Mouse (Mus musculus): ENCODE measurements around the gene Rcor1.

Gene Rcor1

DNA sequence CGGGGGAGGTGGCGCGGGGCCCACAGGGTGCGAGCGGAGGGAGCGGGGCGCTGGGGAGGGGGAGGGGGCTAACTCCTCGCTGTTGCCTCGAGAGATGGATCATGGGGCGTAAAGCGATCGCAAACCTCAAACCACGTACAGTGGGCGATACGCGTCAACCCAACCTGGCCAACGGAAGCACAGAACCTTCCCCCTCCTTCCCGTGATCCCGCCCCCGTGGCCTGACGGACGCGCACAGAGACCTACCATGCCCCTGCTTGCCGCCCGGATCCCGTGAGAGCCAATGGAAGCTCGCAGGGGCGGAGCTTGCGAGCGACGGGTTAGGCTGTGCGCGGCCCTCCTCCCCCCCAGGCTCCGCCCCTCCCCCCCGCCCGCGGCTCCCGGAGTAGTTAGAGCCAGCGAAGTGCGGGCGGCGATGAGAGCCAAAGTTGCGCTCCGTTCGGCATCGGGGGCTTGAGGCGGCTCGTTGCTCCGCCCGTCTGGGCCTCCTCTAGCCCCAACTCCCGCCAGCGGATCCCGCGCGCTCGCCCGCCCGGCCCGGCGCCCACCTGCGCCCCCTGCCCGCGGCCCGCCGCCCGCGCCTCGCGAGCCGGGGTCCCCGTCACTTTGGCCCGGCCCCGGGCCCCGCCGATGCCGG is at the start of gene Rcor1:
Gene Rcor1 (plus strand): TSS at position 376 of the 637 bp plus-strand sequence.
- DNase-seq (ENCODE audit: low read depth) = peak; percentile 98

DNA sequence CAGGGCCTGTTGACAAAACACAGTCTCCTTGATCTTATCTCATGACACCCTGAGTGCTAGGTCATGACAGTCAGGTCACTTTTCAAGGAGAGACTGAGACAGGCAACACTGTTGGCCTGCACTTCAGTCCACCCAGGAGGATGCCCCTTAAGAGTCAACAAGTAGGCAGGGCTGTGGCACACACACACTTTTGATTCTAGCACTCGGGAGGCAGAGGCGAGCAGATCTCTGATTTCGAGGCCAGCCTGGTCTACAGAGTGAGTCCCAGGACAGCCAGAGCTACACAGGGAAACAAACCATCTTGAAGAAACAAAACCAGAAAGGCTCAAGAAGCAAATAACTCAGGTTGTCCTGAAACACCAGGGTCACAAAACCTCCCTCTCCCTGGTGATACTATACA is 49.7 kb upstream of the Rcor1 start:
- DNase-seq (ENCODE audit: low read depth) = no peak

DNA sequence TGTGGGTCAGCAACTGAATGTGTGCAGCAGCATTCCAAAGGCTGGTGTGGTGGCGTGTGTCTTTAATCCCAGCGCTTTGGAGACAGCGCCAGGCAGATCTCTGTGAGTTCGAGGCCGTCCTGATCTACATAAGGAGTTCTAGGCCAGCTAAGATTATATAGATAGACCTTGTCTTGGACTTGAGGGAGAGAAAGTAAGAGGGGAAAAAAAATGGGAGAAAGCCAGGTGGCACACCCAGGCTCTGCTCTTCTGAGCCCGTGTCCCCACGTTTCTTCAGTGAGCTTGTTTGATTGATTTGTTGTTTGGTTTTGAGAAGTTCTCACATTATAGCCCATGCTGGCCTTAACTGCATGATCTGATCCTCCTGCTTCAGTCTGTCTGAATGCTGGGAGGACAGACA is 48.7 kb upstream of the Rcor1 start:
- no peak for DNase-seq (ENCODE audit: low read depth)

DNA sequence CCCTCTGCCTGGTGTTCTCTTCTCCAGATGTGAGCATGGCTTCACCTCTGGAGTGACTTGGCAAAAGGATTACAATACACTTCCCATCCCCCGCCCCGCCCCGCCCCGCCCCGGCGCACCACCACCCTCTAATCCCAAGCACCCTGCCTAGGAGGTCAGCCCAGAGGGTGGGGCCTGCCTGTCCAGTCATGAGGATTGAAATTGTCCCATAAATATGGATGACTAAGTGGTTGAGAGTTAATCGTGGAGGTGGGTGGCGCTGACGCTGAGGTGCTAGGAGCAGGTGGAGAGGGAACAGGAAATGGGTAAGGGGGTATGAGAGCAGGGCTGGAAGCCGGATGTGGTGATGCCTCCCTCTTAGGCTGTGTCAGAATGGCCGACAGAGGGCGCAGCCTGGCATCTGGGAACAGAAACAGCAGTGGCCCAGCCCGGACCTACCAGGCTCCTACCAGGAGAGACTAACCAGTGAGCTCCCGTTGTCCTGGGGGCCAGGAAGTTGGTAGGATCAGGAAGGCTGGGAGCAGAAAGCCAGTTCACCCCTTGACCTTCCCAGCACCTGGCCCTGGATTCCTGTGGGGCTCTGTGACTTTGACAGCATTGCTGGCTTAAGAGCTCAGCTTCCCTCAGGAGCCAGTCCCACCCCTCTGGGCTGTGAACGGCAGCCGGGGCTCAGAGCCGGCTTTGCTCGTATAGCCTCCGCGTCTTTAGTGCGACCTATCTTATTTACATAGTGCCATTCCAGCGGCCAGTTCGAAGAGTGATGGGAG is 47.6 kb upstream of the Rcor1 start:
- peak; percentile 95 for DNase-seq (ENCODE audit: low read depth)

DNA sequence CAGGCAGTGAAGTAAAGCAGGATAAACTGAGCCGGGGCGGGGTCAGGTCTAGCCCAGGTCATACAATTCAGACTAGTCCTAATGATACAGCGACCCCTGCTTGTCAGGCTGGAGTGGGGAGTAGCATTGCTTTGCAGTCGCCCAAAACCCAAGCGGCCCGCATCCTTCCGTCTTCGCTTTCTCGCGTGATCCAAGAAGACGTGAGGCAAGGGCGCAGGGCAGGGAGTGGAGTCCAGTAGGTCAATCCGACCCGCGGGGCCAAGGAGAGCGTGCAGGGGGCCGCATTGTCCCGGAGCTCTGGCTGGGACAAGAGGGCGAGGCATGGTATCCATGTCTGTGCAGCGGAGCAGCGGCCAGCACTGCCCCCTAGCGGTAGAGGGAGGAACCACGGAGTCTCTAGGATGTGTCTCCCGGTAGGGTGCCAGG is 47.0 kb upstream of the Rcor1 start:
- DNase-seq (ENCODE audit: low read depth) = peak; percentile 87

DNA sequence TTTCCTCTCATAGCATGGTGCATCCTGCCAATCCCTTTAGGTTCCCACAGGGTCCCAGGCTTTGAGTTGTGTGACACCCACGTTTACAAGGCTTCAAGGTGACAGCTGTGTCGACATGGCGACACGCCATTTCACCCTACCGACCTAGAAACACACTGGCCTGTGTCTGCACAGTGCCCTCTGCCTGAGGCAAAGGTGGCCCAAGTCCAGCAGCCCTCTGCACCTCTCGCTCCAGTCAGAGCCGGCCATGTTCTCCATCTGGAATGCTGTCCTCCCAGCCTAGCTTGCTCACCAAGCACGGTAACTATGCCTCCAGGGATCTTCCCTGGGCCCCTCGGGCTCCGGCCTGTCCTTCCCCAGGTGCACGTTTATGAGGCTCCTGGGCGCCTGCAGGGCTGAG is 46.4 kb upstream of the Rcor1 start:
- DNase-seq (ENCODE audit: low read depth) = no peak

DNA sequence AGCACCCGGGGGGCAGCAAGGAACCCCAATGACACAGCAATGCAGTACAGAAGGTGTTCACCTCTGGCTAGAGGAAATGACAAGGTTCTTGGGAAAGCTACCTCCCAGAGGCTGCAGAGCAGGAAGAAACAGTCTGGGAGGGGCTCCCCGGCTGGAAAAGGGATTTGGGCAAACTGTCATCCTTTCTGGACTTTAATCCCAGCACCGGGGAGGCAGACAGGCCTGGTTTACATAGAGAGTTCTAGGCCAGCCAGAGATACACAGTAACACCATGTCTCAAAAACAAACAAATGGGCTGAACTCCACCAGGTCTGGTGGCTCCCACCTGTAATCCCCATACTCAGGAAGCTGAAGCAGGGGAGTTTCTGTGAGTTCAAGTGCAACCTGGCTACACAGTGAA is 45.9 kb upstream of the Rcor1 start:
- no peak for DNase-seq (ENCODE audit: low read depth)

DNA sequence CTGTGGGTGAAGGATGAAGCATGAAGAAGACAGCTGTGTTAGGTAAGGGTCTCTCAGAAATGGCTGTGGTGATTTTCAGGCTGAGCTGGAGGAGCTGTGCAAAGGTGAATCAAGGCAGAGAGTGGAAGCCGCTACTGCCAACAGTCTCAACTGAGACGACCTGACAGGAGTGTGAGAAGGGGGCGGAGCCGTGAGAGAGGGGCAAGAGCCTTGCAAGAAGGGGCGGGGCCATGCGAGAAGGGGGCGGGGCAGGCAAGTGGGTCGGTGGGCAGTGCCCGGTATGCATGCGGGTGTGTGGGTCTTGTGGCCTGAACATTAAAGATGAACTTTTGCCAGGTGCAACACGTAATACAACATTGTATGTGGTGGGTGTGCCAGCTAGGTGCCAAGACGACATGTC is 44.5 kb upstream of the Rcor1 start:
- DNase-seq (ENCODE audit: low read depth) = no peak

DNA sequence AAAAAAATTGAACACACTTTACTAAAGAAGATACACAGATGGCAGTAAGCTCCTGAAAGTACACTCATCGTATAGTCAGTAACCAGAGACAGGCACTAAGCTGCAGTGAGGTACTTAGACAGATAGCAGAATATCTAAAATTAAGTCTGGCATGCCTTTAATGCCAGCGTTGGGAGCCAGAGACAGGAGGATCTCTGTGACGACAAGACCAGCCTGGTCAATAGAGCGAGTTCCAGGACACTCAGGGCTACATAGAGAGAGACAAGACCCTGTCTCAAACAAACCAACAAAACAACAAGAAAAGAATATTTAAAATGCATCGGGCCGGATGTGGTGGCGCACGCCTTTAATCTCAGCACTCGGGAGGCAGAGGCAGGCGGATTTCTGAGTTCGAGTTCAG is 41.1 kb upstream of the Rcor1 start:
- DNase-seq (ENCODE audit: low read depth) = no peak

DNA sequence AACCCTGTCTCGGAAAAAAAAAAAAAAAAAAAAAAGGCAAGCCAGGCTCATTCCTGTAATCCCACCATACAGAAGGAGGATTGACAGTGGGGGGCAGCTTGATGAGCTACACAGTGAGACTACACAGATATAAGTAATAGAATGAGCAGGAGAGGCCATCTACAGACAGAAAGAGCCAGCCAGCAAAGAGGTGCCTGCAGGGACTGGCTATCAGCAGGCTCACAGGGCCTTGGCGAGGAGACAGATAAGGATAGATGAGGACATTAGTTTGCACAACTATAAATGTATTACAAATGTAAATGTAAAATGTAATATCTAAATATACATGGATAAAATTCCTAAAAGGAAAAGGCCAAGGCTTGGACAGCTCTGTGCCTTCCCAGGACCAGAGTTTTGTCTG is 39.3 kb upstream of the Rcor1 start:
- no peak for DNase-seq (ENCODE audit: low read depth)

DNA sequence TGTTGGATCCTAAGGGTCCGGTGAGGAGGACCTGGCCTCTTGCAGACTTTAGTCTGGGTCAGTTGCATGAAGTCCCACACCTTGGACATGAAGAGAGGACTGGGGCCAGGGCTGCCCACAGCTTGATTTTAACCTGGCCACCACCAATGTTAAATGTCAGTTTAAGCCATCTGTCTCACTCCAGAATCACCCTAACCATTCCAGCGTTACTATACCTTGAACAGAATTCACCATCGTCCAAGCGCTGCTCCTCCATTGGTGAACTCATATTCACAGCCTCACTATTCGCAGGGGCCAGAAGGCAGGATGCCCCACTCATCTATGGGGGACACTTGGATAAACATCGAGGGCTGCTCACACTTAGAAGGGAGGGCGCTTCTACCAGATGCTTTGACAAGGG is 38.2 kb upstream of the Rcor1 start:
- no peak for DNase-seq (ENCODE audit: low read depth)

DNA sequence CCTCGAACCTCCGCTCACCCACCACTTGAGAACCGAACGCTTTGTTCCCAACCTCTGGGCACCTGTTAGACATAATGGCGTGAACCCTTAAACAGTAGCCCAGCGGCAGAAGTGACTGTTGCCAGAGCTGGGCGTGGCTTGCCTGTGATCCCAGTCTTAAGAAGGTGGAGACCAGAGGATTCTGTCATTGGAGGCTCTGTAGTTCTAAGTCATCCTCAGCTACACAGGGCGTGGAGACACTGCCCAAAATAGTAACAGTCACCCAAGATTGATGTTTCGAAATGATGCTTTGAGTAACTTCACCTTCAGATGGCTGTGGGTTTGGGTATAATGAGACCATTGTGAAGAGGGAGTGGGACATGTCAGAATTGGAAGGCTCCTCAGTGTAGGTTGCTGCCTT is 35.0 kb upstream of the Rcor1 start:
- DNase-seq (ENCODE audit: low read depth) = no peak

DNA sequence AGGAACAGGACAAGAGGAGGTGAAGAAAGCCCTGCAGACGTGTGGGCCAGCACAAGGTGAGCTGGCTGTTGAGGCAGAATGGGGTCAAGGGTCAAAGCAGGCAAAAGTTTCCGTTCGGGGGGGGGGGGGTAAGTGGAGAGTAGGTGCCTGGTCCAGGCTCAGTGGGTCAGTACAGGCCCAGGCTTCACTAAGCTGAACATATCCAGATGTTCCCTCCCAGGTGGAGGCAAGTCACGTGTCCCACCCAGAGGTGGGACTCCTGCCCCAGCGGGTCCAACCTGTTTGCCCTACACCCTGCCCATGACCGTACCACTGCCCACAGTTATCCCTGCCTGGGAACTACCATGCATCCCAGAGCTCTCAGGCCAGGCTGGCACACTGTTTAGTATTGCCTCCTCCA is 33.3 kb upstream of the Rcor1 start:
- no peak for DNase-seq (ENCODE audit: low read depth)

DNA sequence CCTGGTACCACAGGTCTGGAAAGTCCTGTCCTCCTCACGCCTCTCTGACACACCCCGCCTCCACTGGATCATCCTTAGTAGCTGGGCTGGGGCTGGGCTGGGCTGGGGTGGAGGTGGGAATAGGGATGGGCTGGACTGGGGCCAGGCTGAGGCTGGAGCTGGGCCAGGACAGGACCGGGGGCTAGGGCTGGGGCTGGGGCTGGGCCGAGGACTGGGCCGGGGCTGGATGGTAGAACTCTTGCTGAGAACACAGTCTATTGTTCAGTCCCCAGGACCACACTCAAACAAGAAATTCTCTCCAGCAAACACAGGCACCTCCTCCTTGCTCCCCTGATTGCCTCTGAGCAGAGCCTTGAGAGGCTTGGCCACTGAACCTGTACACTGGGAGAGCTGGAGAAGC is 32.8 kb upstream of the Rcor1 start:
- DNase-seq (ENCODE audit: low read depth) = no peak

DNA sequence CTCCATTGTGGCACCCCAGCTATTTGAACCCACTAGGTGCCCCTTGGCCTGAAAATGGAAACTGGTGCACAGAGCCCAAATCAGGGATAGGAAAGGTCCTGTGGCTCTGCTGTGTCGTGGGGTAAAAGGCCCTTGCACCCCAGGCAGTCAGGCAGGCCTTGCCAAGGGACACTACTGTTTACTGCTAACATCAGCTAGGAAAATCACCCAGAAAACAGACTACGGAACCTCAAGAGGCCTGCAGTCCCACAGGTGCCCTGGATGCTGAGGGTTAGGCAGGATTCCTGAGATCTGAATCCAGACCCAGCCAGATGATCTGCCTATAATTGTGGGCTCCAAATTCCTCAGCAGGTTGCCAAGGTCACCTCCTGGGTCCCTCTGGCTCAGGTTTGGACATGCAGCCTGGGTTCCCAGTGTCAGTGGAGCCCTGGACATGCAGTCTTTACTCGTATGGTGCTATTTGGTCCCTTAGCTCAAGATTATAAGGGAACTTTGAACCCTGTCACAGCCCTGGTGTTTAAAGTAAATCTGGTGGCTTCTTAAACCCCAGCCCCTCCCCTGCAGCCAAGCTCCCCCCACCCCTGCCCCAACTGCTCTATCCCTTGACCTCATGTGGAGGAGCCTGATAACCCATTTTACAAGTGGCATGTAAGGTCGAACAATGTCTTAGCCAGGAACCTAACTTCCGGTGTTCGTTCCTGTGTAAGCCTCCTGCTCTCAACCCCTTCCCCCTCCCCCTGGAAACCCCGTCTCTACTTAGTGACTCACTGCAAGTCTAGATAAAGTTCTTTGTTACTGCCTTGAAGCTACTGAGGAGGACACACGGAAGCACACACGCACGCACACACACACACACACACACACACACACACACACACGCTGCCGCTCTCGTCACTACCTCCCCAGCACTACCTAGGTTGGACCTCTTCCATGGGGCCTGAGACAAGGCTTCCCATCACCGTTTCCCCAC is 31.7 kb upstream of the Rcor1 start:
- peak; percentile 68 for DNase-seq (ENCODE audit: low read depth)

DNA sequence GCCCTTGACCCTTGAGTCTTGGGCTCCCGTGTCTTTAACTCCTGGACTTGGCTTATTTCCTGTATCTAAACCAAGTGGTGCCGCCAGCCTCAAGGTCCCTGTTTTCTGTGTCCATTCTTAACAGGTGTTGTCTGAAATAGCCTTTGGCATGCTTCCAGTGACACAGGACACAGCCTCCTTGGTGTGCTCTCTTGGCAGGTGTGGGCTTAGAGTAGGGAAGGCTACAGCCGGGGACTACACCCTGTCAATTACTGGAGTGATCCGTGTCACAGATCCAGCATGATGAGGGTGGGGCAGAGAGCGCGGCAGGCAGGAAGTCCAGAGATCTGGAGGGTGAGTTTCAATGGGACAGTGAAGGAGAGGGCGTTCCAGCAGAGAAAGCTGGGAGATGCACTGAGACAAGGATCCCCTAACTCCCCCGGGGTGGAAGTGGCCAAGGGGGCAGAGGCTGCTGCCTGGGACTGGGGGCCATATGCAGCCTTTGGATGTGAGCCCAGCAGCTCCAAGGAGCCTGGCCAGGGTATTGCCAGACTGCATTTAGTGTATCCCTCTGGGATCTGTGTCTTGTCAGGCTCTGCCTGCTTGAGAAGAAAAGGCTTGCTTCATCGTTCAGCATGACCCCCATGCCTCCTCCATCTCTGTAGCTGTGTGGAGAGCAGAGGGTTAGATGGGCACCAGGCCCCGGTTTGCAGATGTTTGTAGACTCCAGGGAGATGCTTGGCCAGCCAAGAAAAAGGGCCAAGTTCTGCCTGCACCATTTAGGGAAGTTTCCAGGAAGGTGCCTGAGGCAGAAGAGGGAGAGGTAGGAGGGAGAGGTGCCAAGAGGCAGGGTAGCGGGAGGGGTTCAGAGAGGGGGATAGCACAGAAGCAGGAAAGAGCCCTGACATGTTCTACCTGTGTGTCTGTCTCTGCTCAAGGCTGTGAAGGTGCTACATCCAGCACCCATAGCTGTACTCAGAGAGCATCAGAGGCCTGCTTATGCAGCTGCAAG is 30.4 kb upstream of the Rcor1 start:
- DNase-seq (ENCODE audit: low read depth) = no peak

DNA sequence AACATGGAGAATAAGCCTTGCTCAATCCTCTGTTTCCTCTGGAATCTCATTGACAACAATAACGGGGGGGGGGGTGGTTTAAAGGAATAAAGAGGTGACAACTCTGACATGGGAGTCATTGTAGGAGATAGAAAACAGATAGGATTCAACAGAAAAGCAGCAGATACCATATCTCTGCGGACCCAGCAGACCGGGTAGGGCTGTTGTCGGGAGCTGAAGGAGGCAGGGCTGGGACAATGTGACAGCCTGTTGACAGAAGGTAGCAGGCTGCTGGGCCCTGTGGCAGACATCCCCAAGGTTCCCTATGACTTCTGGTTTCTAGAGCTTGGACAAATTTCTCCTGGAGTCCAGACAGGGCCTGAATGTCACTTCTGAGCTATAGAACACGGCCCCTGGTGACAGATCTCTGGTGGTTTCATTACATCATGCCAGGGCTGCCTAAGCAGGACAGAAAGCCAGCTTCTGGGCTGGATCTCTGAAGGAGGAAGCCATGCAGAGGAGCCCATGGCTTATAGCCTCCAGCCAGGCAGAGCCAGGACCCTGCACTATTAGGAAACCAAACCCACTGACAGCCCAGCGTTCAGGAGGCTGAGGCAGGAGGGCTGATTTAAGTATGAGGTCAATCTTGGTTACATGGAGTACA is 29.4 kb upstream of the Rcor1 start:
- no peak for DNase-seq (ENCODE audit: low read depth)

DNA sequence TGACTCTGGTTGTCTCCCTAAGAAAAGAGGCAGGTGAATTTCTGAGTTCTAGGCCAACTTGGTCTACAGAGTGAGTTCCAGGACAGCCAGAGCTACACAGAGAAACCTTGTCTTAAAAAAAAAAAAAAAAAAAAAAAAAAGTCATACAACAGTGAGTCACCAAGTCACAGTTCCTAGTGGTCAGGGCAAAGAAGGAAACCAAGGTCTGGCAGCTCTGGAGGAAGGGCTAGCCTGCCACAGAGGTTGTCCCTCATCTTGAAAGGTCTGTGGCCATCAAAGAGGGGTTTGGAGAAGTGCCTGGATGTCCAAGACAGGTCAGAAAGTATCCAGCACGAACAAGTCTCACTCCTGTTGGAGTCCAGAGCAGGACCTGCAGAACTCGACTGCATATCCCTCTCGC is 22.3 kb upstream of the Rcor1 start:
- DNase-seq (ENCODE audit: low read depth) = no peak

DNA sequence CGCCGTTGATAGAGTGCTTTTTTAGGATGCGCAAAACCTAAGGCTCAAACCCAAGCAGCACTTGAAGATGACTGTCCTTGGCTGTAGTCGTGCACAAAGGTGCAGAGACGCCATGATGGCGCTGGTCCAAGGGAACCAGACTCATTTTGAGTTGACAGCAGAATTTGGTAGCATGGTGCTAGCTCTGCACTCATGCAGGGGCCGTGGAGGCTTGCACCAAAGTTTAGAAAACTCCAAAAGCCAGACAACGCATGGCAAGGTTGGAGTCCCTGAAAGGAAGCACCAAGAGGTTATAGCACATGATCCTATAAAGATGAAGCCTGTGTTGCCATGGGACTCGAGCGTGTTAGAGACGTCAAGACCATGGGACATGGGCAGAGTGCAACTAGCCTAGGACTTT is 21.1 kb upstream of the Rcor1 start:
- no peak for DNase-seq (ENCODE audit: low read depth)

DNA sequence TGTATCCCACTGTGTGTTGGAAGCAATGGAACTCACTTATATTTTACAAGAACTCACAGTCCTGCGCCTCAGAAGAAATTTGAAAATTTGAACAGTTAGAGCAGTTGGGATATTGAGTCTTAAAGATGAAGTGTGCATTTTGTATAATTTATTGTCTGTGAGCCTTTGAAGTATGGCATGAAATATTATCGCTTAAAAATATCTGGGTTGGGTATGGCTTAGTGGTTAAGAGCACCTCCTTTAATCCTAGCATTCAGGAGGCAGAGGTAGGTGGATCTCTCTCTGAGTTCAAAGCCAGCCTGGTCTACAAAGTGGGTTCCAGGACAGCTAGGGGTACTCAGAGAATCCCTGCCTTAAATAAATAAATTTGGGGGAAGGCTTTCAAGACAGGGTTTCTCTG is 20.1 kb upstream of the Rcor1 start:
- DNase-seq (ENCODE audit: low read depth) = no peak

DNA sequence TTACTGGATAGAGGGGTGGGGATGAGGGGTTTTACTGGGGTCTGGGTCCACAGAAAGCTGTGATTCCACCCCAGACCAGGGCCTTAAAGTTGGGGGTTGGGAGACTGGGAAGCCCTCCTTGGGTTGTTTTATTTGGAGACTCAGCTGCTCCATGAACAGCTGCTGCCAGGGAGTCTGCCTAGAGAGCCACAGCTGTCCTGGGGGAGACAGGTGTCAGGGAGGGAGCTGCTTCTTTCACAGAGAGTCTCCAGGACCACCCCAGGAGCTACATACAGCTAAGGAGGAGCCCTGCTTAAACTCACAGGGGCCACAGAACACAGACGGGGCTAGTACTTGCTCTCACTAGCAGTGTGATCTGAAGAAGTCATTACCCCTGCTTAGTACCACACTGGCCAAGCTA is 18.0 kb upstream of the Rcor1 start:
- no peak for DNase-seq (ENCODE audit: low read depth)
